Mouse (Mus musculus): ENCODE data around the gene Tnfrsf25. TPM values are rescaled to one million over a fixed set of nuclear protein-coding genes. Genes with fewer than 3 reads are reported as not detected.

Gene Tnfrsf25
- total RNA-seq, 2 experiments from 2014 or later = 6.2 to 16.5 TPM

- no peak for DNase-seq (ENCODE audit: low spot score in 2 of 2)
- intact Hi-C loops (cut with DNase I) = no loop called here
Measured at GRCm38 (mm10) chr4:152136112-152136875, 20.6 kb downstream of the Tnfrsf25 start.

- intact Hi-C loops (cut with DNase I) = no loop called here
- DNase-seq (ENCODE audit: low spot score in 2 of 2) = no peak
Measured at GRCm38 (mm10) chr4:152136876-152137250, 21.1 kb downstream of the Tnfrsf25 start.

GRCm38 (mm10) chr4:152138497-152139260 is 22.9 kb downstream of the Tnfrsf25 start:
- intact Hi-C loops (cut with DNase I) = no loop called here
- DNase-seq (ENCODE audit: low spot score in 2 of 2) = peak; percentile 63 to 66

- intact Hi-C loops (cut with DNase I) = no loop called here
- DNase-seq (ENCODE audit: low spot score in 2 of 2) = peak; percentile 45 to 65
Measured at GRCm38 (mm10) chr4:152140441-152140840, 24.7 kb downstream of the Tnfrsf25 start.

- intact Hi-C loops (cut with DNase I) = no loop called here
- peak in 1 of 2 experiments; percentile 40 for DNase-seq (ENCODE audit: low spot score in 2 of 2)
Measured at GRCm38 (mm10) chr4:152141521-152142135, 25.9 kb downstream of the Tnfrsf25 start.

GRCm38 (mm10) chr4:152143632-152144031 is 27.9 kb downstream of the Tnfrsf25 start:
- intact Hi-C loops (cut with DNase I) = no loop called here
- DNase-seq (ENCODE audit: low spot score in 2 of 2) = no peak

- no peak for DNase-seq (ENCODE audit: low spot score in 2 of 2)
- intact Hi-C loops (cut with DNase I) = no loop called here
Measured at GRCm38 (mm10) chr4:152145473-152145872, 29.7 kb downstream of the Tnfrsf25 start.

GRCm38 (mm10) chr4:152146033-152146827 is 30.5 kb downstream of the Tnfrsf25 start:
- DNase-seq (ENCODE audit: low spot score in 2 of 2) = no peak
- intact Hi-C loops (cut with DNase I) = no loop called here

GRCm38 (mm10) chr4:152150546-152150945 is 34.8 kb downstream of the Tnfrsf25 start:
- intact Hi-C loops (cut with DNase I) = no loop called here
- DNase-seq (ENCODE audit: low spot score in 2 of 2) = no peak

GRCm38 (mm10) chr4:152151451-152151965 is 35.8 kb downstream of the Tnfrsf25 start:
- intact Hi-C loops (cut with DNase I) = no loop called here
- DNase-seq (ENCODE audit: low spot score in 2 of 2) = no peak

- DNase-seq (ENCODE audit: low spot score in 2 of 2) = no peak
- intact Hi-C loops (cut with DNase I) = no loop called here
Measured at GRCm38 (mm10) chr4:152151966-152152544, 36.3 kb downstream of the Tnfrsf25 start, which contains the start of gene Espn. TSS of gene Espn (minus strand) at chr4:152152371.

- intact Hi-C loops (cut with DNase I) = no loop called here
- peak; percentile 84 to 87 for DNase-seq (ENCODE audit: low spot score in 2 of 2)
Measured at GRCm38 (mm10) chr4:152153771-152154177, 38.0 kb downstream of the Tnfrsf25 start.

- no peak for DNase-seq (ENCODE audit: low spot score in 2 of 2)
- intact Hi-C loops (cut with DNase I) = no loop called here
Measured at GRCm38 (mm10) chr4:152155019-152155418, 39.3 kb downstream of the Tnfrsf25 start.

GRCm38 (mm10) chr4:152157779-152158584 is 42.2 kb downstream of the Tnfrsf25 start:
- intact Hi-C loops (cut with DNase I) = no loop called here
- DNase-seq (ENCODE audit: low spot score in 2 of 2) = peak; percentile 63 to 64

GRCm38 (mm10) chr4:152158585-152159284 is 43.0 kb downstream of the Tnfrsf25 start, which contains the start of gene Hes2:
TSS of gene Hes2 (plus strand) at chr4:152158867.
- intact Hi-C loops (cut with DNase I) = no loop called here
- no peak for DNase-seq (ENCODE audit: low spot score in 2 of 2)

- intact Hi-C loops (cut with DNase I) = no loop called here
- no peak for DNase-seq (ENCODE audit: low spot score in 2 of 2)
Measured at GRCm38 (mm10) chr4:152159285-152159678, 43.5 kb downstream of the Tnfrsf25 start.

- intact Hi-C loops (cut with DNase I) = no loop called here
- no peak for DNase-seq (ENCODE audit: low spot score in 2 of 2)
Measured at GRCm38 (mm10) chr4:152160748-152161147, 45.0 kb downstream of the Tnfrsf25 start.

Data from left cerebral cortex, postnatal 14 days (tissue).